Mouse (Mus musculus) MEL (cell line): Measurements from ENCODE around the gene Ttc25. TPM values are rescaled to one million over a fixed set of nuclear protein-coding genes. Genes with fewer than 3 reads are reported as not detected.

ENCODE experiments used
- DNase-seq: peaks from one replicate; pipeline ENCODE4 v3.0.0; 2011; ENCODE audit warnings: low read depth, low spot score
- H3K27ac ChIP-seq: 2 replicates; pipeline ENCODE4 v1.5.1; 2012; ENCODE audit warnings: low read depth, mild to moderate bottlenecking, control low read depth, low read length, moderate library complexity; ENCODE audit not compliant: control insufficient read depth
- H3K27me3 ChIP-seq, 2 experiments: fragments of 150-350 bp in 1 of 2; sonication (generic) in 1 of 2; 2 replicates each; pipeline ENCODE4 v1.6.1; 2012; ENCODE audit warnings: low read length in 2 of 2, mild to moderate bottlenecking in 2 of 2, improper control_type of control experiment in 1 of 2, moderate library complexity in 1 of 2; ENCODE audit not compliant: insufficient read depth in 2 of 2, control insufficient read depth in 1 of 2
- H3K36me3 ChIP-seq, 2 experiments: 2 replicates each; pipeline ENCODE4 v1.6.1; 2012 to 2014; ENCODE audit warnings: low read length in 2 of 2, improper control_type of control experiment in 1 of 2, inconsistent platforms in 1 of 2, mild to moderate bottlenecking in 1 of 2; ENCODE audit not compliant: insufficient read depth in 2 of 2, control insufficient read depth in 1 of 2
- H3K4me1 ChIP-seq, 2 experiments: fragments of 150-350 bp in 1 of 2; sonication (generic) in 1 of 2; 2 replicates each; pipeline ENCODE4 v1.6.1; 2012; ENCODE audit warnings: low read length in 2 of 2, improper control_type of control experiment in 1 of 2, mild to moderate bottlenecking in 1 of 2; ENCODE audit not compliant: insufficient read depth in 2 of 2, control insufficient read depth in 1 of 2
- H3K4me3 ChIP-seq, 2 experiments: fragments of 150-350 bp in 1 of 2; sonication (generic) in 1 of 2; 2 replicates each; pipeline ENCODE4 v1.5.1; 2012; ENCODE audit warnings: low read depth in 2 of 2, low read length in 2 of 2, mild to moderate bottlenecking in 2 of 2, moderate library complexity in 2 of 2, control low read depth in 1 of 2, improper control_type of control experiment in 1 of 2; ENCODE audit not compliant: control insufficient read depth in 1 of 2, insufficient read depth in 1 of 2
- H3K79me2 ChIP-seq: 2 replicates; pipeline ENCODE4 v1.6.1; 2012; ENCODE audit warnings: mild to moderate bottlenecking, low read length, moderate library complexity; ENCODE audit not compliant: control insufficient read depth, poor library complexity, insufficient read depth
- H3K9ac ChIP-seq: 2 replicates; pipeline ENCODE4 v1.6.1; 2012; ENCODE audit warnings: low read depth, mild to moderate bottlenecking, control low read depth, low read length, moderate library complexity; ENCODE audit not compliant: control insufficient read depth, poor library complexity, severe bottlenecking
- H3K9me3 ChIP-seq: fragments of 150-350 bp; sonication (generic); replicated peaks from 2 replicates; pipeline ENCODE4 v1.6.1; 2012; ENCODE audit warnings: mild to moderate bottlenecking, low read length, improper control_type of control experiment, moderate library complexity; ENCODE audit not compliant: insufficient read depth
- BHLHE40 ChIP-seq: IDR thresholded peaks from 2 replicates; pipeline ENCODE4 v1.6.1; 2012; ENCODE audit warnings: low read depth, mild to moderate bottlenecking, inconsistent platforms, low read length, improper control_type of control experiment, borderline replicate concordance
- CHD1 ChIP-seq: IDR thresholded peaks from 2 replicates; pipeline ENCODE4 v1.6.1; 2012; ENCODE audit warnings: low read depth, mild to moderate bottlenecking, inconsistent platforms, low read length, improper control_type of control experiment
- CTCF ChIP-seq, 3 experiments: IDR thresholded peaks in 2 of 3; conservative IDR thresholded peaks in 1 of 3; 2 replicates each; pipeline ENCODE4 v1.5.1; 2011 to 2012; ENCODE audit warnings: low read length in 3 of 3, low read depth in 2 of 3, mild to moderate bottlenecking in 2 of 3, improper control_type of control experiment in 1 of 3, inconsistent platforms in 1 of 3, mixed read lengths in 1 of 3, moderate library complexity in 1 of 3; ENCODE audit not compliant: control insufficient read depth in 1 of 3, insufficient read depth in 1 of 3, poor library complexity in 1 of 3, severe bottlenecking in 1 of 3
- E2F4 ChIP-seq: IDR thresholded peaks from 2 replicates; pipeline ENCODE4 v1.6.1; 2011; ENCODE audit warnings: low read depth, low read length, improper control_type of control experiment, borderline replicate concordance
- ETS1 ChIP-seq: IDR thresholded peaks from 2 replicates; pipeline ENCODE4 v1.6.1; 2012; ENCODE audit warnings: low read depth, mild to moderate bottlenecking, inconsistent platforms, low read length, improper control_type of control experiment, moderate library complexity
- GABPA ChIP-seq: IDR thresholded peaks from 2 replicates; pipeline ENCODE4 v1.6.1; 2012; ENCODE audit warnings: low read depth, mild to moderate bottlenecking, inconsistent platforms, low read length, improper control_type of control experiment, moderate library complexity
- GATA1 ChIP-seq: IDR thresholded peaks from 2 replicates; pipeline ENCODE4 v1.6.1; 2011; ENCODE audit warnings: low read depth, low read length, improper control_type of control experiment
- HCFC1 ChIP-seq: IDR thresholded peaks from 2 replicates; pipeline ENCODE4 v1.6.1; 2012; ENCODE audit warnings: low read depth, mild to moderate bottlenecking, inconsistent platforms, low read length, improper control_type of control experiment, moderate library complexity
- JUND ChIP-seq: IDR thresholded peaks from 2 replicates; pipeline ENCODE4 v1.6.1; 2011; ENCODE audit warnings: low read depth, mild to moderate bottlenecking, improper control_type of control experiment, low read length
- MAX ChIP-seq: IDR thresholded peaks from 2 replicates; pipeline ENCODE4 v1.6.1; 2011; ENCODE audit warnings: low read length, improper control_type of control experiment
- MYC ChIP-seq: IDR thresholded peaks from 2 replicates; pipeline ENCODE4 v1.6.1; 2011; ENCODE audit warnings: low read depth, mild to moderate bottlenecking, low read length, improper control_type of control experiment, moderate library complexity
- NRF1 ChIP-seq: IDR thresholded peaks from 2 replicates; pipeline ENCODE4 v1.6.1; 2014; ENCODE audit warnings: low read depth, mild to moderate bottlenecking, inconsistent platforms, low read length, improper control_type of control experiment, moderate library complexity; ENCODE audit not compliant: poor library complexity, insufficient read depth, severe bottlenecking
- POLR2A ChIP-seq, 2 experiments: IDR thresholded peaks; 2 replicates each; pipeline ENCODE4 v1.6.1; 2011 to 2012; ENCODE audit warnings: low read length in 2 of 2, mild to moderate bottlenecking in 2 of 2, control low read depth in 1 of 2, improper control_type of control experiment in 1 of 2, low read depth in 1 of 2, moderate library complexity in 1 of 2; ENCODE audit not compliant: control insufficient read depth in 1 of 2, insufficient read depth in 1 of 2, poor library complexity in 1 of 2
- POLR2AphosphoS5 ChIP-seq: IDR thresholded peaks from 2 replicates; pipeline ENCODE4 v1.6.1; 2012; ENCODE audit warnings: low read depth, borderline replicate concordance, mild to moderate bottlenecking, inconsistent platforms, low read length, moderate library complexity, mixed read lengths
- RAD21 ChIP-seq: IDR thresholded peaks from 2 replicates; pipeline ENCODE4 v1.6.1; 2011; ENCODE audit warnings: mild to moderate bottlenecking, low read depth, low read length, improper control_type of control experiment
- RCOR1 ChIP-seq: IDR thresholded peaks from 2 replicates; pipeline ENCODE4 v1.6.1; 2012; ENCODE audit warnings: low read depth, mild to moderate bottlenecking, inconsistent platforms, low read length, improper control_type of control experiment
- SMC3 ChIP-seq: IDR thresholded peaks from 2 replicates; pipeline ENCODE4 v1.6.1; 2011; ENCODE audit warnings: low read depth, low read length, improper control_type of control experiment
- TBP ChIP-seq: IDR thresholded peaks from 2 replicates; pipeline ENCODE4 v1.8.0; 2011; ENCODE audit warnings: low read depth, low read length, improper control_type of control experiment
- TCF12 ChIP-seq: IDR thresholded peaks from 2 replicates; pipeline ENCODE4 v1.6.1; 2014; ENCODE audit warnings: low read depth, mild to moderate bottlenecking, inconsistent platforms, low read length, improper control_type of control experiment, moderate library complexity
- UBTF ChIP-seq: IDR thresholded peaks from 2 replicates; pipeline ENCODE4 v1.6.1; 2012; ENCODE audit warnings: low read depth, mild to moderate bottlenecking, inconsistent platforms, low read length, improper control_type of control experiment, moderate library complexity, borderline replicate concordance; ENCODE audit not compliant: insufficient read depth
- USF1 ChIP-seq: IDR thresholded peaks from 2 replicates; pipeline ENCODE4 v1.6.1; 2014; ENCODE audit warnings: low read depth, mild to moderate bottlenecking, inconsistent platforms, low read length, improper control_type of control experiment, moderate library complexity
- USF2 ChIP-seq, 2 experiments: IDR thresholded peaks; 2 replicates each; pipeline ENCODE4 v1.6.1; 2011 to 2012; ENCODE audit warnings: improper control_type of control experiment in 2 of 2, low read length in 2 of 2, borderline replicate concordance in 1 of 2, inconsistent platforms in 1 of 2, low read depth in 1 of 2, mild to moderate bottlenecking in 1 of 2; ENCODE audit not compliant: insufficient read depth in 1 of 2
- ZC3H11A ChIP-seq: IDR thresholded peaks from 2 replicates; pipeline ENCODE4 v1.6.1; 2012; ENCODE audit warnings: low read depth, mild to moderate bottlenecking, inconsistent platforms, low read length, improper control_type of control experiment
- ZKSCAN1 ChIP-seq: IDR thresholded peaks from 2 replicates; pipeline ENCODE4 v1.6.1; 2012; ENCODE audit warnings: low read depth, mild to moderate bottlenecking, inconsistent platforms, low read length, improper control_type of control experiment, moderate library complexity
- ZMIZ1 ChIP-seq: IDR thresholded peaks from 2 replicates; pipeline ENCODE4 v1.6.1; 2012; ENCODE audit warnings: low read depth, mild to moderate bottlenecking, inconsistent platforms, low read length, improper control_type of control experiment, moderate library complexity
- ZNF384 ChIP-seq: IDR thresholded peaks from 2 replicates; pipeline ENCODE4 v1.6.1; 2012; ENCODE audit warnings: low read depth, mild to moderate bottlenecking, inconsistent platforms, low read length, improper control_type of control experiment
- polyA plus RNA-seq, 2 experiments: library from polyadenylated mRNA; stranded (reverse) in 1 of 2; unstranded in 1 of 2; fragments of >175 nt in 1 of 2; fragments of >200 nt in 1 of 2; gene quantifications; 2 replicates each; pipeline versions ENCODE4 v1.2.1 to v1.2.4; 2012; ENCODE audit warnings: low replicate concordance in 2 of 2, low read depth in 1 of 2; ENCODE audit not compliant: insufficient read length in 2 of 2, insufficient read depth in 1 of 2, missing spikeins in 1 of 2
- total RNA-seq: library from RNA; depleted of rRNA; stranded (reverse); fragments of 300-350 nt; gene quantifications from 2 replicates; pipeline ENCODE4 v1.2.3, GENCODE M21; 2012

Ttc25 gene
- total and polyA plus RNA-seq, 3 experiments, result 0.46 to 0.92 TPM; not detected in 1

DNA sequence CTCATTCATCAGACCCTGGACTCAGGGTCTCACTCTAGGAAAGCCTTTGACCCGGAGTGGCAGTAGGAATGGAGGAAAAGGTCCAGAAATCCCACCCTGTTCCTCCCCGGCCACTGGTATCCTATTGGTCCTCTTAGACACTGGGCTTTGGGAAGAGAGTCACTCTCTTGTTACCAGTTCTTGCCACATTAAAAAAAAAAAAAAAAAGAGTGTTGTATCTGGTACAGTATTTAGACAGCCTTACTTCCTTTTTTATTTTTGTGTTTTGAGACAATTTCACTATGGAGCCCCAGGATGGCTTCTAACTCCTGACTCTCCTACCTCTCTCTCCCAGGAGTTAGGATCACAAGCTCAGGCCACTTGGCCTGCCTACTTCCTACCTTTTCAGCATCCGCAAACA is 12.2 kb downstream of the Ttc25 start:
- H3K36me3 ChIP-seq, result no peaks in the 10 kb centered on the region
- TF ChIP-seq ZNF384, result peak; percentile 90
- TF ChIP-seq ZMIZ1, result no peak
- TF ChIP-seq, all 39 proteins: peak for 1
- H3K27ac ChIP-seq, result no peak overlapping the region
- no peak overlapping the region for H3K9ac ChIP-seq
- no peak for DNase-seq
- no peaks in the 10 kb centered on the region for H3K9me3 ChIP-seq
- H3K4me3 ChIP-seq, result no peak overlapping the region
- peaks cover 0 to 6% of the 10 kb centered on the region in 2 experiments; a peak in 1 of 4 replicates for H3K4me1 ChIP-seq
- peaks cover 0 to 3% of the 10 kb centered on the region in 2 experiments; a peak in 1 of 4 replicates for H3K27me3 ChIP-seq
- no peaks in the 10 kb centered on the region for H3K79me2 ChIP-seq

DNA sequence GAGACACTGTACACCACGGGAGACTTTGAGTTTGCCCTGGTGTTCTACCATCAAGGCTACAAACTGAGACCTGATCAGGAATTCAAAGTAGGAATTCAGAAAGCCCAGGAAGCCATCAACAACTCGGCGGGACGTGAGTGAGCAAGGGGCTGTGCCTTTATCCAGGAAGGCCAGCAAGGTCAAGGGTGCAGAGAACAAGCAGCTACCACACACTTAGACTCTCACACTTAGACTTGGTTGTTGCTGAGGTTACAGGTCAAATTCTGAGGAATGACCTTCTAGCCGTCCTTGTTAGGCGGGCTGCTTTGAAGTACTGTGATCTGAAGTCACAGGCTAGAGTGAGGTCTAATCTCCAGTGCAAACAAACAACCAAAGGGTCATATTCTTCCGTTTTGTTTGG is 14.1 kb downstream of the Ttc25 start:
- peaks cover 0 to 3% of the 10 kb centered on the region in 2 experiments; a peak in 2 of 4 replicates for H3K27me3 ChIP-seq
- DNase-seq, result no peak
- peaks cover 0 to 6% of the 10 kb centered on the region in 2 experiments; a peak in 1 of 4 replicates for H3K4me1 ChIP-seq
- H3K9ac ChIP-seq, result no peak overlapping the region
- H3K27ac ChIP-seq, result no peak overlapping the region
- no peaks in the 10 kb centered on the region for H3K9me3 ChIP-seq
- H3K79me2 ChIP-seq, result no peaks in the 10 kb centered on the region
- H3K36me3 ChIP-seq, result no peaks in the 10 kb centered on the region
- H3K4me3 ChIP-seq, result no peak overlapping the region
- no peak for TF ChIP-seq ZMIZ1
- TF ChIP-seq E2F4, result no peak
- TF ChIP-seq RAD21, result no peak
- no peak for TF ChIP-seq POLR2AphosphoS5
- no peak for TF ChIP-seq ZNF384
- no peak for TF ChIP-seq RCOR1
- no peak for TF ChIP-seq MYC
- no peak for TF ChIP-seq POLR2A (IDR thresholded peaks at IDR 0.05; ENCODE audit: control insufficient read depth in 1 of 2, insufficient read depth in 1 of 2, low read depth in 1 of 2, low read length in 2 of 2, poor library complexity in 1 of 2)
- TF ChIP-seq CHD1, result no peak
- no peak for TF ChIP-seq HCFC1
- no peak for TF ChIP-seq ETS1
- TF ChIP-seq ZKSCAN1, result no peak
- TF ChIP-seq USF2 (IDR thresholded peaks at IDR 0.05; ENCODE audit: borderline replicate concordance in 1 of 2, insufficient read depth in 1 of 2, low read depth in 1 of 2, low read length in 2 of 2), result no peak
- no peak for TF ChIP-seq JUND

DNA sequence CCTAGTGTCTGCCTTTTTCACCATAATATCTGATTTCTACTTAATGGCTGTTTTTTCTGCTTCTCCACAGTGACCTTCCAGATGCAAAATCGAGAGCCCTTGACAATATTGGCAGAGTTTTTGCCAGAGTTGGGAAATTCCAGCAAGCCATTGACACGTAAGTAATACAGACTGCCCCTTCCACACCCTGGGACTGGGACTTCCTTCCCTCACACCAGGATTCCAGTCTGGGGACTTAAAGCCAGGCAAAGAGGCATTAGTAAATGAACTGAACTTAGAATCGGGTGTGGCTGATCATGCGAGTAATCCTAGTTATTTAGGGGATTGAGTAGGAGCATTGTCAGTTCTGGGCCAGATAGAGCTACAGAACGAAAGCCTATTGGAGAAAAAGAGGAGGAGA is 16.3 kb downstream of the Ttc25 start:
- Histone ChIP-seq H3K36me3 (no peaks in the 10 kb centered on the region), H3K4me1 (peaks cover 0 to 4% of the 10 kb centered on the region in 2 experiments; a peak in 1 of 4 replicates), H3K27ac (no peak overlapping the region), H3K27me3 (peaks cover 0 to 3% of the 10 kb centered on the region in 2 experiments; a peak in 2 of 4 replicates), H3K9ac (no peak overlapping the region), H3K9me3 (no peaks in the 10 kb centered on the region), H3K79me2 (no peaks in the 10 kb centered on the region), H3K4me3 (no peak overlapping the region)
- DNase-seq, result no peak
- TF ChIP-seq UBTF (no peak), BHLHE40 (no peak), TBP (no peak), ETS1 (no peak), NRF1 (no peak), MAX (no peak), GATA1 (no peak), TCF12 (no peak), CTCF (IDR thresholded peaks at IDR 0.05 in 2 of 3, conservative IDR thresholded peaks at IDR 0.05 in 1 of 3; ENCODE audit: control insufficient read depth in 1 of 3, insufficient read depth in 1 of 3, low read depth in 2 of 3, low read length in 3 of 3, poor library complexity in 1 of 3, severe bottlenecking in 1 of 3) (no peak), USF2 (IDR thresholded peaks at IDR 0.05; ENCODE audit: borderline replicate concordance in 1 of 2, insufficient read depth in 1 of 2, low read depth in 1 of 2, low read length in 2 of 2) (no peak), SMC3 (no peak), ZC3H11A (no peak), GABPA (no peak), USF1 (no peak), MYC (no peak), CHD1 (no peak)
